Mouse (Mus musculus): Measurements from ENCODE around the gene Cd72. TPM values are rescaled to one million over a fixed set of nuclear protein-coding genes. Genes with fewer than 3 reads are reported as not detected.
"Not testable (repeated sequence)": the region's sequence is repeated elsewhere in the genome, so short reads cannot be mapped to it uniquely, and the experiment has no call there.

Gene Cd72
- total RNA-seq (2021), result under 1 TPM in 1 of 2 experiments, not detected in 1; 0.21 TPM
- long read RNA-seq, experiment 1, result 0 reads
- long read RNA-seq, experiment 2, result 0 reads

DNA sequence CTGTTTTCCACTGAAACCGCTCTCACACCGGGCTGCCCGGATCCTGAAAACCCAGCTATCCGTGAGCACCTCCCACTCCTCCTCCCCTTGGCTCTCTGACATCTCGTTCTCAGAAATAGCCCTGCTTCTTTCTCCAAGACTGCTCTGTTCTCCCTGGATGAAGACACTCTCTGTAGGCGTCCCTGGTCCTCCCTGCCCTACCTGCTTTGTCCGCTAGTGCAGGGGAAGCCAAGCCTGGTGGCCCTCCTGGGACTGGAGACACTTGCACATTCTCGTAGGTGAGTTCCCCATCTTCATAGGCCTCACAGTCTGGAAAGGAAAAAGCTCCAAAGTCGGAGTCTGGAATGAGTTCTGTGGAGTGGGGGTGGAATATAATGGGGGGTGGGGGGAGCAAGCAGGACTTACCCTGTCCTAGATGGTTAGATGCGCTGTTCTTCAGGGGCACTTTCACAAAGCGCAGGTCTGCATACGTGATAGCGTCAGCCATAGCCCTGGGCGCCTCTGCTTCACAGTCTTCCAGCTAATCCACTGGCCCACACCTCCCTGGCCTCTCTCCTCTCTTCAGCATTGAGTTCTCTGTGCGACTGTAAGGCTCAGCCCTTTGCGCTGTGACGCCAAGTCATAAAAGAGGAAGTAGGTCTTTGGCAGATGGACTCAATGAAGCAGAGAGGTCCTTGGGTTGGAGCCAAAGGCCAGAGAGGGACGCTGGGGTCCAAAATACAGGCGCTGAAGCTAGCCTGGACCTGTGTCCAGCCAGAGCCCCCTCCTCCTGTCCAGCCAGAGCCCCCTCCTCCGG is at the start of gene Cd72:
TSS of gene Cd72 (minus strand) at position 588 of the 796 bp plus-strand sequence.
- no peak for DNase-seq (ENCODE audit: low spot score)

DNA sequence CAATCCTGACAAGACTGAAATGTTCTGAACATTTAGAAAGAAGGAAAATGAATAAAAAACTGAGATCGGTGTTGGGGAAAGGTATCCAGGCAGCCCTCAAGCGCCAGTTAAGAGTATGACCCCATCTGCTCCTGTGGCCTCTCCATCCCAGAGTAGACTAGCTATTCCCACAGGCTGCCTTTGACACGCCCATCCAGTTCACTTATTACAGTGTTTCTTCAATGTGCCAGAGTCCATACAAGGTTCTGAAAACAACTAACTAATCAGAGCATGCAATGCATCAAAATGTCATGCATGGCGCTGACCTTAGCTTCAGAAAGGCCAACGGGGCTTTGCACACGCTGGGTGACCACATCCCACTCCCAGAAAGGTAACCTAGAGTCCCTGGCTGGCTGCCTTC is 49.1 kb upstream of the Cd72 start:
- DNase-seq (ENCODE audit: low spot score), result no peak

DNA sequence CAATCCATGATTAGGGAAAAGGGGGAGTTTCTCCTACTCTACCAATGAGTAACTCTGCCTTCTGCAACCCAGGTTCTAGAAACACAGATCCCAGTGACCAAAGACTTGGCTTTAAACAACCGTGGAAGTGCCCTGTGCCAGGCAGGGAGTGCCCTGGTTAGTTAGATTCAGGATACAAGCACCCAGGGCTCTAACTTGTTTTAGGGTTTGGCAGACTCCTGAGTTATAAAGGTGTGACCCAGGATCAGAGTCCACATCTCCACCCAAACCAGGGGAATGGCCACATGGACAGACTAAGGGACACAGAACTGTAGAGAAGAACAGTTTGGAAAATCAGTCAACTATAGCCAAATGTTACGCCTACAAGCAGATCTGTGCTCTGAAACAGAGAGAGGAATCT is 48.6 kb upstream of the Cd72 start:
- DNase-seq (ENCODE audit: low spot score), result no peak

DNA sequence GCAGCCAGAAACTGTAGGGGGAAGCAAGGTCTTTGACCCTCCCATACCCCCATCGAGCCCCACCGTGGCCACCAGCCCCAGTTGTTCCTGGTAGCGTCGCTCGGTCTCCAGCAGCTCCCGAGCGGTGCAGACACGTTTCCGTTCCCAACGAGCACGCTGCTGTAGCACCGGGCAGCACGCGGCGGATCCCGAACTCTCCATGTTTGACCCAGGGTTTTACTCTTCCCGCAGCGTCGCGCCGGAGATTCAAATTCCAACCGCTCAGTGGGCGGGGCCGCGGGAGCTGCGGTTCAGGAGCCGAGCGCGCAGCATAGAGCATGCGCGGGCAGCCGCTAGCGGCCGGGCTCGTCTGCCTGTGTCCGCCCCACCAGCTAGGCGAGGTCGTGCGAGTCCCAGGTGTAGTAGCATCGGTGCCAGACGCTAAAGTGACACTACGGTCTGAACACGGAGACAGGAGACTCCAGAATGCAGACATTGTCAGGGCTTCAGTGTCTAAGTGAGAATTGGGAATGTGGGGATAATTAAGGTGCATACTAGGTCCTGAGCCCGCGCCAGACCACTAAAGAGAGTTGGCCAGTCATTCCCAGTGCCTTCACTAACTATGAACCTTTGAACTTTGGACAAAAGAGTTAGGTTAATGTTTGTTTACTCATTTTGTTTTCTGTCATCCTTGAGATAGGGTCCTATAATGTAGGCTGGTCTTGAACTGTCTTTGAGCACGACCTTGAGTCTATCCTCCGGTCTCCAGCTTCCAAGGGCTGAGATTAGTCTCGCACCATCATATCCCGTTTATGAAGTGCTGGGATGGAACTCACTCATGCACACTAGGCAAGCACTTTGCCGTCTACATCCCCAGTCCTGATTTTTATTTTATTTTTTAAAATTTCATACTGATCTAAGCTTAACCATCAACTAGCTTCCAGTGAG is 45.2 kb upstream of the Cd72 start, which contains the start of gene Arhgef39:
TSS of gene Arhgef39 (minus strand) at position 289 of the 927 bp plus-strand sequence.
- peak; percentile 70 for DNase-seq (ENCODE audit: low spot score)

DNA sequence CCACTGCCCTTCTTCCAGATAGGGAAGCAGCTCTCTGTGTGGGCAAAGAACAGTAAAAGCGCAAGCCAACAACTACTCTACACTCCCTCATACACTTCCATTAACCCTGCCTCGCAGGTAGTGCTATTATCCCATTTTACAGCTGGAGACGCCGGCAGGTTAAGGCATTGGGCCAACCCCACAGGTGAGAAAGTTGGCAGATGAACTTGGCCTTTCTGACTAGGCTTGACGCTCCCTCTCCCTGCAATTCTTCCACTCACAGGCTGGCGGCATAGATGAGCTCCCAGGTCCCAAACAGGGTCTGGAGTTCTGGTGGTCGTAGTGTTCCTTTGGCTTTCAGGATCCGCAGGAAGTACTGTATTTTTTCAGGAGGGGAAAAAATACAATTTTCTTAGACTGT is 44.6 kb upstream of the Cd72 start:
- DNase-seq (ENCODE audit: low spot score), result no peak

DNA sequence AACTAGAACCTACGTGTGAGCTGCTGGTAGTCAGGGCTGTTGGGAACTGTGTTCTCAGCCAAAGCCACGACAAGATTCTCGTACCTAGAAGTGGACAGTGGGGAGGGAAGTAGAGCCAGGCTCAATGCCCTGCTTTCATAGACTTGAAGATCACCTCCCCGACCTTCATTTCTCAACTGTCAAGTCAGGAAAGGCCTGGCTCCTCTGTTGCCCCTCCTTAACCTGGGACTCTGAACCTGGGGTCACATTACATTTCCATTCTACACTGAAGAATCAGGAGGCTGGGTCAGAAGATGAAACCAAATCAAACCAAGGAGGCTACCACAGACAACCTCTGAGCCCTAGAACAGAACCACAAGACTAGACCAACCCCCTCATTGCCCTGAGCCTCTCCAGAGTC is 43.5 kb upstream of the Cd72 start:
- DNase-seq (ENCODE audit: low spot score), result no peak

DNA sequence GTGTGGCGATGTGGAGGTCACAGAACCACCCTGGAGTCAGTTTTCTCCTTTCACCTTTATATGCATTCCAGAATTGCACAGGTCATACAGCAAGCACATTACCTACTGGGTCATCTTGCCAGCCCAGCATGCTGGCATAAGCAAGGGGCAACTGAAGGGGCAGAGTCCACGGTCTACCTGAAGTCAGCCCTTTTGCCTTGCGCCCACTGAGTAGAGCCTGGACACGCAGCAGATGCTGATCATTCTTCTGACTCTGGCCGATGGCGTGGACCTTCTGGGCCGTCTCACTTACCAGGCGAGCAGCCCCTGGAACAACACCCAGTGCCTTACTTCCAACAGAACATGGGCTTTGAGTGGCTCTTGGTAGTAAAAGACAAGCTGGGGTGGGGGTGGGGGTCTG is 43.0 kb upstream of the Cd72 start:
- DNase-seq (ENCODE audit: low spot score), result no peak

DNA sequence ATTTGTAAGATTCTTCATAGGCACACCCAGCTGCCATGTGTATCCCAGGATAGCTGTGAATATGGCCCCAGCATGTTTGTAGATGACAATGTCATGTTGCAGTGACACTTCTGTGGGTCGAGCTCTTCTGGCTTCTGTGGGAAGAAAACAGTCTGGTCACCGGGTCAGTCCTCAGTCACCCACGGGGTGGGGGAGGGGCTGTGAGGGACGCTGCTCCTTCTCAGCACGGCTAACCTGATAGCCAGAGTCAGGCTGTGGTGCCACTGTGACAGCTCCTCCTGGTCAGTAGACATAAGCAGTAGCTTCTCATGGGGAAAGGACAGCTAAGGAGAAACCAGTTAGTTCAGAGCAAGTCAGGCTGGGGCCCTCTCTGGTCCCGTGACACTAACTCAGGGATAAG is 42.2 kb upstream of the Cd72 start:
- DNase-seq (ENCODE audit: low spot score), result no peak

DNA sequence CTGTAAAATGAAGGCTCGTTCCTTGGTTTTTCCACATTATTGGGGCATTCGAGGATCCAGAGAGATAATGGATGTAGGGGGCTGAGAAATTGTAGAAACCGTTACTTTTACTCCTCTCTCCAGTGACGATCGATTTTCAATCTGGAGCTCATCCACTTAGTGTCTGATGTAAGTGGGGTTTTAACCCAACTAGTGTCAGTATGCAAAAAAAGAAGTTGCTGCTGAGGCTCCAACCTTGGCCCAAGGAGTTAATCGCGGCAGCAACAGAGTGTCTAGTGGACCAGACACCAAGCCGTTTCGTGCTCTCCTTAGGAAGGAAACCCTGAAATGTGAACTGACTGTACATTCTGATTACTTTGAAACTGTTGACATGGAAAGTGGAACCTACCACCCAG is 39.4 kb upstream of the Cd72 start:
- no peak for DNase-seq (ENCODE audit: low spot score)

DNA sequence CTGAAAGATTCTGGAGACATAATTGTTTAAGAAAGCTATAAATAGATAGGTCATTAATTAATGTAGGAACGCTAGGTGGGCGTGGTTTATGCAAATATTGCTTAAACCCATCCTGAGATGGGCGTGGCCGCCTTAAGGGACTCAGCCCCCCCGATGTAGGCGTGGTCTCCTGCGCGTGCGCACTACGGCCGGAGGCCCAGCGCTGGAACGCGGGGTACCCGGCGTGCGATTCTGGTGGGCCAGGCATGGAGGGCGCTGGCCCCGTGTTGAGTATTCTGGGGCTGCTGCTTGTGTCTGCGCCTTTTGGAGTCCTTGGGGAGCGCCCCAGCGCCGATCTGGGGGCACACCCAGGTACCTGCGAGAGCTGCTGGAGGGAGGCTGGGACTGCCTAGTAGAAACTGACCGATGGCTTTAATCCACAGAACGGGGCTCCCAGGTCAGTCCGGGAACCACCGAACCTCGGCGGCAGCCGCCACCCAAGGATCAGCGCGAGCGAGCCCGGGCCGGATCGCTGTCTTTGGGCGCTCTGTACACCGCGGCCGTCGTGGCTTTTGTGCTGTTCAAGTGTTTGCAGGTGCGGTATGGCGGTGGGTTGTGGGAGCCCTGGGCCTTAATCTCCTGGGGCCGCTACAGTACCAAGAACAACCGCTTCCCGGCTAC is 38.9 kb upstream of the Cd72 start:
- DNase-seq (ENCODE audit: low spot score), result peak; percentile 96

DNA sequence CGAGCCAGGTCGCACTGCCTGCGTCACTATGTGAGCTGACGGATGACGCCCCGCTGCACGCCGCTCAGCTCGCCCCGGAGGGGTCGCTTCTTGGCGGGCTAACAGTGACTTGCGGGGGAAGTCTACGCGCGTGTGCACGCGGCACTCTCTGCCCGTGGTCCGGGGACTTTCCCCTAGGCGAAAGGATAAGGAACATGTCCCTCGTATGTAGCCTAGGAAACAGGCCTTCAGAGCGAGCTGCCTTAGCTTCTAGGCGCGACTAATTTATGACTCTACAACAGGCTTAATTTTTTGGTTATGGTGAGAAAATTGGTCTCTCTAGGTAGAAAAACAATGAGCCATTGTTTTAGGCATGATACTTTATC is 38.4 kb upstream of the Cd72 start, which contains the start of gene Ccdc107:
TSS of gene Ccdc107 (plus strand) at position 80 of the 365 bp plus-strand sequence.
- DNase-seq (ENCODE audit: low spot score), result peak; percentile 93

DNA sequence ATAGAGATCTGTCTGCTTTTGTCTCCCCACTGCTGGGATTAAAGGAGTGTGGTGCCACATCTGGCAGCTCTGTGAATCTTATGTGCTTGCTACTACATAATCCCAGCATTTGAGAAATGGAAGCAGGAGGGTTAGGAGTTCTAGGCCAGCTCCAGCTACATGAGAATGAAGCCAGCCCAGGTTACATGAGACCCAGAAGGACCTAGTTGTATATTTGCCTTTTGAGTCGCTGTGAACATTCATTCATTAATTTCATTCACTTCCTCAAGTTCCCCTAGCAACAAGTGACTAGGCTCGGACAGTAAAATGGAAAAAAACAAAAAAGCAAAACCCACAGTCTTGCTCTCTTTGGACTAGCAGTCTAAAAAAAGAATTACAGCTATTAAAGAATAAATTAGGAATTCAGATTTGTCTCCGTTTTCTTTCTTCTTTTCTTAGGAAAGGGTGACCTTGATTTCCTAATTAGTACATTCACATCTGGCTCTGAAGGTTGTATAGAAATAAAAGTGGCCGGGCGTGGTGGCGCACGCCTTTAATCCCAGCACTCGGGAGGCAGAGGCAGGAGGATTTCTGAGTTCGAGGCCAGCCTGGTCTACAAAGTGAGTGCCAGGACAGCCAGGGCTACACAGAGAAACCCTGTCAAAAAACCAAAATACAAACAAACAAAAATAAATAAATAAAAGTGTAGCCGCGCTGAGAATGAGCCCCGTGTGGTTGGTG is 37.8 kb upstream of the Cd72 start:
- DNase-seq (ENCODE audit: low spot score), result no peak

DNA sequence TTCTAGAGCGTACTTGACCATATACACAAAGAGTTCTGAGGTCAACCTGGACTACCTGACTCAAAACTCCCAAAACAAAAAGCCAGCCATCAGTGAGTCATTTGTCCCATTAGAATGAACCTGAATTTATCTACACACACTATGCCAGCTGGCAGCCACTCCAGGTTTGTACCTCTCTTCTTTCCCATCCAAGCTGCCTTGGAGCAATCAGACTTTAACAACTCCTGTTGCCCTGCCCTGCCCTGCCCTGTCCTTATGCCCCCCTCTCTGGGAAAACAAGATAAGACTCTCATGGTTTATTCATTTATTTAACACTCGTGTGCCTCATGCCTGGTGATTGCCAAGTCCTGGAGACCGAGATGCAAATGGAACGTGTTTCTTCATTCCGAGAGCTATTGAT is 36.4 kb upstream of the Cd72 start:
- DNase-seq (ENCODE audit: low spot score), result no peak

DNA sequence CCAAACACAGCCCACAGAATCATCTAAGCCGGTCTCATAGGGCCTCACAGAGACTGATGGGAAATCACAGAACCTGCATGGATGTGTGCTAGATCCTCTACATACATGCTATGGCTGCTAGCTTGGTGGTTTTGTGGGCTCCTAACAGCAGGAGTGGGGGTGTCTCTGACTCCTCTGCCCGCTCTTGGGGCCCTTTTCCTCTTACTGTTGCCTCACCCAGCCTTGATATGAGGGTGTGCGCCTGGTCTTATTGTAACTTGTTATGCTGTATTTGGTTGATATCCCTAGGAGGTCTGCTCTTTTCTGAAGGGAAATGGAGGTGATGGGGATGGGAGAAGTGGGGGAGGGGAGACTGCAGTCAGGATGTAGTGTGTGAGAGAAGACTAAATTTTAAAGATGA is 35.2 kb upstream of the Cd72 start:
- no peak for DNase-seq (ENCODE audit: low spot score)

DNA sequence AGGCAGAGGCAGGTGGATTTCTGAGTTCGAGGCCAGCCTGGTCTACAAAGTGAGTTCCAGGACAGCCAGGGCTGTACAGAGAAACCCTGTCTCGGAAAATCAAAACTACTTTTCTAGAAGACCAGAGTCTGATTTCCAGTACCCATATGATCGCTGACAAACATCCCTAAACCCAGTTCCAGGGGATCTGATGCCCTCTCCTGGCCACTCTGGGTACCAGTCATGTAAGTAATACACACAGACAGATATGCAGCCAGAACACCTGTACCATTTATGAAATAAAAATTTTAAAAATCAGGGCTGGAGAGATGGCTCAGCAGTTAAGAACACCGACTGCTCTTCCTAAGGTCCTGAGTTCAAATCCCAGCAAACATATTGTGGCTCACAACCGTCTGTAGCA is 31.2 kb upstream of the Cd72 start:
- DNase-seq (ENCODE audit: low spot score), result not testable (repeated sequence)

DNA sequence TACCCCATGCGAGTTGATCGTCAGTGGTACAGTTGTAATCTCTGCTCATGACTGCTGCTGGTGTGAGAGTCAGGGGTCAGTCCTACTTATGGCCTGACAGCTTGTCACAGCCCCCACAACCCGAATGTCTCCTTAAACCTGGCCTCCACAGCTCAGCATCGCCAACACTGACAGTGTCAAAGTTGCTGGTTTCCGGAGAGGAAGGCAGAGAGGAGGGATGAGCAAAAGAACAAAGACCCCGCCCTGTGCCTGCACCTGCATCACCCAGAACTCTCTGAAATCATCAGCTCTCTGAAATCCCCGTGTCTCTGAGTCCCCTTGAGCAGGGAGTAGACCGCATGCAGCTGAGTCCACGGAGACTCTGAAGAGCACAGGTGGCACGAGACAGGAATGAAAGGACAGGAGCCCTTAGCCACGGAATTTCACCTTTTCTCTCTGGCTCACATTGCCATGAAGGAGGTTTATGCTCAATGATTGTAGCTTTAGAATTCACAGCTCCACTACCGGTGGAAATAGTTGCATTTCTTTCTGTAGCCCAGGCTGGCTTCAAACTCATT is 29.2 kb upstream of the Cd72 start, which contains the start of gene Sit1:
TSS of gene Sit1 (minus strand) at position 200 of the 557 bp plus-strand sequence.
- DNase-seq (ENCODE audit: low spot score), result no peak

DNA sequence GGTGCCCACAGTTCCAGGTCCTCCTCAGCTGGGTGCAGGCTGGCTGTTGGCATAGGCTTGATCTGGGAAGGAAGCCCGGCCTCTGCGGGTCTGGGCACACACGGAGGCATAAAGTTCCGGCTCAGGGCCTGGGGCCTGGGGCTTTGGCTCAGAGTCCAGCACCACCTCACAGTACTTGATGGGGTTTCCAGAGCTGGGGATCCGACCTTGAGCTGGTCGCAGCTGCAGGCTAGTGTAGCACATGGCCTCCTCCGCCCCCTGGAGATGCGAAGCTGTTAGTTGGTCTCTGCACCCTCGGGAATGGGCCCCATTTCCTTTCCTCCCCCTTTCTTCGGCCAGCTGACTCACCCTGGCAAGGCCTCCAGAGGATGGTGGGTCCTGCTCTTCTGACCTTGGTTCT is 28.2 kb upstream of the Cd72 start:
- no peak for DNase-seq (ENCODE audit: low spot score)

DNA sequence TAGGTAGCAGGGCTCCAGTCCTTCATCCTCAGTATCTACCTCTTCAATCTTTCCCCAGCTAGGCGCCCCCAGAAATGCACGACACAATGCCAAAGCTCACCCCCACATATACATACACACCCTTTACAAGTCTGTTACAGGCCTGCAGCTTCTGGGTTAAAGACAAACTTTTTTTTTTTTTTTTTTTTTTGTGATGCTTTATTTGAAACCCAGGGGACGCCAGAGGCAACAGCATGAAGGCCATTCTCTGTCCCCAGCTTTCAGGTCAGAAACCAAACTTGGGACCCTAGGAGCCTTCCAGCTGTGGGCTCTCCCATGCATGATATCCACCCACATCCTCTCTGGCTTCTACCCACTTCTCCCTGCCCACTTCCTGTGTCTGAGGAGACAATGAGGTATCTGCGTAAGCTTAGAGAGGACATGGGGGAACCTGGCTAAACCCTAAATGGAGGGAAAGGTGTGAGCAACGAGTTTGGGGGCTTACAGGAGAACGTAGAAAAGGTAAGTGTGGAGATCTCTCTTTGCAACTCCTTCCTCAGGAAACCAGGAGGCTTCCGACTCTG is 27.5 kb upstream of the Cd72 start:
- DNase-seq (ENCODE audit: low spot score), result no peak

DNA sequence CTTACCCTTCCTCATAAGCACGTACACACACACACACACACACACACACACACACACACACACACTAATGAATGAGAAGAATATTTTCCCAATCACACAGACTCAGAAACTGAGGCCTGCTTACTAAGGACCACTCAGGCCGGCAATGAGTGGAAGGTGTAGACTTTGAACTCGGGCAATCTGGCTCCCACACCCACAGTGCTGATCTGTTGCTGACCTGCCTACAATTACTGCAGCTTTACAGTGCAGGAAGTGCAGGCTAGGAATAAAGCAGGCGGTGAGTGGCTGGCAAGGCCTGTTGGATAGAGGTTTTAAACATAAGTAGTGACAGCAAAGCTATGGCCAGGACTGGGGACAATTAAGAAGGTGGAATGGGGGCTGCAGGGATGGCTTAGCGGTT is 26.6 kb upstream of the Cd72 start:
- no peak for DNase-seq (ENCODE audit: low spot score)
